Mouse (Mus musculus): Measurements from ENCODE around the gene Rrp12. TPM values are rescaled to one million over a fixed set of nuclear protein-coding genes. Genes with fewer than 3 reads are reported as not detected.
"Not testable (repeated sequence)": the region's sequence is repeated elsewhere in the genome, so short reads cannot be mapped to it uniquely, and the experiment has no call there.

Rrp12 gene
- polyA plus RNA-seq, 1 experiment from 2014 or later = 6.3 TPM

DNA sequence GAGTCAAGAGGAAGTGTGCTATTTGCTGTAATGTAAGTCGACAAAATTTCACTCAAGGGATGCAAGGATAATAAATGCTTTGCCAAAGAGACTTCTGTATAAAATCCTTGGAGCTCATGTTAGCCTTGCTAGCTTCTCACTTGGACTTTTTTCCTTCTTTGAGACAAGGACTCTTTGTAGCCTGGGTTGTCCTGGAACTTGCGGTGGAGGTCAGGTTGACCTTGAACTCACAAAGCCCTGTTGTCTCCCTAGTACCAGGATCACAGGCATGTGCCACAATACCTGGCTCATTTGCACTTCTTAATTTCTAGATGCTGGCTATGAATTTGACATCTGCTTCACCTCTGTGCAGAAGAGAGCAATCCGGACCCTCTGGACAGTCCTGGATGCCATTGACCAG is 19.3 kb upstream of the Rrp12 start:
- DNase-seq (ENCODE audit: low spot score) (no peak), ATAC-seq (ENCODE audit: low FRiP score, low TSS enrichment) (no peak)
- no peaks in the 10 kb centered on the region for H3K27me3 ChIP-seq (ENCODE audit: control insufficient read depth, insufficient read depth, low read length)
- H3K9ac ChIP-seq (ENCODE audit: low read length) = no peak overlapping the region
- no peak overlapping the region for H3K4me2 ChIP-seq (replicated peaks; ENCODE audit: low read depth)
- peaks cover 6% of the 10 kb centered on the region; the same call in 1 of the 2 replicates for H3K4me1 ChIP-seq (replicated peaks; ENCODE audit: control insufficient read depth, insufficient read depth)
- H3K4me3 ChIP-seq (ENCODE audit: low read depth, low read length) = no peak overlapping the region
- peaks cover 18% of the 10 kb centered on the region for H3K36me3 ChIP-seq (ENCODE audit: control insufficient read depth, insufficient read depth, low read length)
- 88% methylated on average over 3 of the region's 3 CpGs for WGBS
- no peaks in the 10 kb centered on the region for H3K9me3 ChIP-seq (ENCODE audit: control insufficient read depth, low read length)
- H3K27ac ChIP-seq (replicated peaks) = no peak overlapping the region
- TF ChIP-seq CTCF (IDR thresholded peaks at IDR 0.05; ENCODE audit: low read depth) (no peak), EP300 (optimal IDR thresholded peaks at IDR 0.05) (no peak)

- not testable (repeated sequence) for H3K27me3 ChIP-seq (ENCODE audit: control insufficient read depth, insufficient read depth, low read length); ATAC-seq (ENCODE audit: low FRiP score, low TSS enrichment); H3K4me1 ChIP-seq (replicated peaks; ENCODE audit: control insufficient read depth, insufficient read depth); H3K27ac ChIP-seq (replicated peaks); DNase-seq (ENCODE audit: low spot score); H3K4me3 ChIP-seq (ENCODE audit: low read depth, low read length); H3K9me3 ChIP-seq (ENCODE audit: control insufficient read depth, low read length); H3K9ac ChIP-seq (ENCODE audit: low read length); H3K4me2 ChIP-seq (replicated peaks; ENCODE audit: low read depth)
- H3K36me3 ChIP-seq (ENCODE audit: control insufficient read depth, insufficient read depth, low read length) = peaks cover 18% of the 10 kb centered on the region
Observed at GRCm38 (mm10) chr19:41914592-41914882, 18.6 kb upstream of the Rrp12 start.

DNA sequence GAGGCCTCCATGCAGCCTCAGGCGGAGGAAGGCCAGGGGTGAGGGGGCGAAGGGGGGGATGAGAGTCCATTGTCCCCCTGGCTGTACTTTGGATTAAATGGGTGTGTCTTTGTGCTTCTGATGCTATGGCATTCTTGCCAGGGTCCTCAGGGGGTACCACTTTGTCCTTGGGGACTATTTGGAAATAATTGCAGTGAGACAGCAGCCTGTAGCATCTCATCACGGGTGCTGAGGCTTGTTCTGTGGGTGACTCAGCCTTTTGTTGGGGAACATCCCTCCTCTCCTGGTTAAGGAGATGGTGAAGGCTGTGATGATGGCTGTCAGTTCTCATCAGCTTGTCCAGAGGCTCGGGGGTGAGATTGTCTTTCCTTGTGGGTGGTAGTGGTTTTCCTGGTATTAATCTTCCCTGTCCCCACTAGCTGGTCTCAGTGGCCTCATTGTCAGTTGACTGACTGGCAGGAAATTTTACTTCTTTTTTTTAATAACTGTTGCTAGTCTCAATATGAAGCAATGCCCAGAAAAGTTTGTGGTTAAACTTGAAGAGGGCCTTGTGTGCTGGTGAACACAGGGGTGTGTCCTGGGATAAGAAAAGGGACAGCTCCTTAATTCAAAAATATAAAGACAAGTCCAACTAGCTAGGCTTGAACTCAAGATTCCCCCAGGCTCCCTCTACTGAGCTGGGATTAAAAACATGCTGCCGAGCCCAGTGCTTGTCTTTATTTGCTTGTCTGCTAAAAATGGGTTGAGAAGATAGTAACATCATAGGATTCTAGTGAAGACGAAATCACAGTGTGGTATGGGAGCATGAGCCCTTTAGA is 18.0 kb upstream of the Rrp12 start:
- DNase-seq (ENCODE audit: low spot score) (no peak), ATAC-seq (ENCODE audit: low FRiP score, low TSS enrichment) (no peak)
- Histone ChIP-seq H3K27me3 (ENCODE audit: control insufficient read depth, insufficient read depth, low read length) (no peaks in the 10 kb centered on the region), H3K27ac (replicated peaks) (no peak overlapping the region), H3K4me2 (replicated peaks; ENCODE audit: low read depth) (peak overlapping the region; percentile 83), H3K4me3 (ENCODE audit: low read depth, low read length) (peak overlapping the region; percentile 76; the same call in 1 of the 2 replicates), H3K4me1 (replicated peaks; ENCODE audit: control insufficient read depth, insufficient read depth) (peaks cover 6% of the 10 kb centered on the region; the same call in 1 of the 2 replicates), H3K9me3 (ENCODE audit: control insufficient read depth, low read length) (no peaks in the 10 kb centered on the region), H3K9ac (ENCODE audit: low read length) (peak overlapping the region; percentile 41), H3K36me3 (ENCODE audit: control insufficient read depth, insufficient read depth, low read length) (peaks cover 15% of the 10 kb centered on the region)
- 36% methylated on average over 6 of the region's 6 CpGs for WGBS
- TF ChIP-seq EP300 (optimal IDR thresholded peaks at IDR 0.05) (no peak), CTCF (IDR thresholded peaks at IDR 0.05; ENCODE audit: low read depth) (no peak)

DNA sequence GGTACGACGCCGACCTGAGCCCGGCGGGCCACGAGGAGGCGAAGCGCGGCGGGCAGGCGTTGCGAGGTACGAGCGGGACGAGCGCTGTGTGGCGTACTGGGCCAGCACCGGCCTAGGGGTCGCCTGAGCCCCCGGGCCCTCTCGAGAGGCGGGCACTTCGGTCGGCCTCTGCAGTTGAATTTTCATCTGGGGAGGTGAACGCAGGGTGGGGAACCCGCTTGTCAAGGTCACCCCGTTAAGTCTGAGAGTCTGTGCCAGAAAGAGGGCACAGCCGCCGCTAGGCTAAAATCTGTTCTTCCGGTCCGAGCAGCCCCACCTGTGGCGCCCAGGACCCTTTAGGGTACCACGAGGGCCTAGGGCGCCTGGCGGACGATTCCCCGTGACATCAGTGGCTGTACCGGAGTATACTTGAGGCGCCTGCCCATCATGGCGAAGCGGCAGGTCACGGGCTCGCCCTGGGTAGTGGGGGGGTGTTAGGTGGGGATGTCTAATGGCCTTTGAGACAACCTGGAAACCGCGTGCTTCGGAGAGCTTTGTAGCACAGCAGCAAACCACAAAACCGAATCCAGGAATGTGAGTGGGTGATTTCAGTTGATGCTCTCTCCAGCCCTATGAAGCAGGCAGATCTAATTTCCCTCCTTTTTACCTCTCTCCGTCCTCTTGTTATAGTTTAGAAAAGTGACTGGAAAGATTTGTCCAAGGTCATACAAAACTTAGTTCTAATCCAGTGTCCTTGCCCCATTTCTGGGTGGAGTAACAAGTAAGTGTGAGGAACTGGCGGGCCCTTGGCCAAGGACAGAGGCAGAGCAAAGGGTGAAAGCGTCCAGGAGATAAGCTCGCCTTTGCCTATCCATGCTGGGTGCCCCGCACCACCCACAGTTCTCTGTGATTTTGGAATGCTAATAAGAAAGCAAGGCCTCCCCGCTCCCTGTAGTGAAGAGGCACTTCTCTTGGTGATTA is 16.4 kb upstream of the Rrp12 start:
- Histone ChIP-seq H3K4me1 (replicated peaks; ENCODE audit: control insufficient read depth, insufficient read depth) (peaks cover 9% of the 10 kb centered on the region; the same call in 1 of the 2 replicates), H3K4me2 (replicated peaks; ENCODE audit: low read depth) (peak overlapping the region; percentile 83), H3K27me3 (ENCODE audit: control insufficient read depth, insufficient read depth, low read length) (no peaks in the 10 kb centered on the region), H3K9ac (ENCODE audit: low read length) (peak overlapping the region; percentile 80), H3K4me3 (ENCODE audit: low read depth, low read length) (peak overlapping the region; percentile 76), H3K36me3 (ENCODE audit: control insufficient read depth, insufficient read depth, low read length) (peaks cover 10% of the 10 kb centered on the region; the same call in 1 of the 2 replicates), H3K9me3 (ENCODE audit: control insufficient read depth, low read length) (no peaks in the 10 kb centered on the region), H3K27ac (replicated peaks) (peak overlapping the region; percentile 69)
- TF ChIP-seq EP300 (optimal IDR thresholded peaks at IDR 0.05) (no peak), CTCF (IDR thresholded peaks at IDR 0.05; ENCODE audit: low read depth) (no peak)
- ATAC-seq (ENCODE audit: low FRiP score, low TSS enrichment) = peak; percentile 50
- peak; percentile 62 for DNase-seq (ENCODE audit: low spot score)
- WGBS = under 1% methylated on average over 43 of the region's 53 CpGs

GRCm38 (mm10) chr19:41911178-41912073 is 15.5 kb upstream of the Rrp12 start, which contains the start of gene Pgam1:
TSS of gene Pgam1 (plus strand) at chr19:41911923.
- H3K4me3 ChIP-seq (ENCODE audit: low read depth, low read length) = peak within 1 kb of the TSS; percentile 76
- WGBS = 4% methylated on average over 44 of the region's 54 CpGs
- peak within 1 kb of the TSS; percentile 80 for H3K9ac ChIP-seq (ENCODE audit: low read length)
- no peaks in the 10 kb centered on the region for H3K27me3 ChIP-seq (ENCODE audit: control insufficient read depth, insufficient read depth, low read length)
- H3K36me3 ChIP-seq (ENCODE audit: control insufficient read depth, insufficient read depth, low read length) = peaks cover 3% of the 10 kb centered on the region; the same call in 1 of the 2 replicates
- H3K27ac ChIP-seq (replicated peaks) = peak within 1 kb of the TSS; percentile 83
- peak; percentile 95 for ATAC-seq (ENCODE audit: low FRiP score, low TSS enrichment)
- no peaks in the 10 kb centered on the region for H3K9me3 ChIP-seq (ENCODE audit: control insufficient read depth, low read length)
- peak; percentile 98 for DNase-seq (ENCODE audit: low spot score)
- peaks cover 9% of the 10 kb centered on the region; the same call in 1 of the 2 replicates for H3K4me1 ChIP-seq (replicated peaks; ENCODE audit: control insufficient read depth, insufficient read depth)
- H3K4me2 ChIP-seq (replicated peaks; ENCODE audit: low read depth) = peak within 1 kb of the TSS; percentile 83
- TF ChIP-seq CTCF (IDR thresholded peaks at IDR 0.05; ENCODE audit: low read depth) (no peak), EP300 (optimal IDR thresholded peaks at IDR 0.05) (no peak)

Measured in stomach, postnatal 0 days (tissue).